Mouse (Mus musculus): Measurements from ENCODE around the gene Ptprn2.

Gene Ptprn2

GRCm38 (mm10) chr12:117230282-117230681, 744.8 kb downstream of the Ptprn2 start:
- Histone ChIP-seq H3K36me3 (ENCODE audit: control insufficient read depth, insufficient read depth, low read length, poor library complexity, severe bottlenecking) (no peaks in the 10 kb centered on the region), H3K27me3 (ENCODE audit: control insufficient read depth, insufficient read depth, low read length, poor library complexity, severe bottlenecking) (no peaks in the 10 kb centered on the region)
- no peak for DNase-seq (ENCODE audit: low read depth, low spot score)

GRCm38 (mm10) chr12:117231850-117232249, 746.3 kb downstream of the Ptprn2 start:
- no peak for DNase-seq (ENCODE audit: low read depth, low spot score)
- no peaks in the 10 kb centered on the region for H3K27me3 ChIP-seq (ENCODE audit: control insufficient read depth, insufficient read depth, low read length, poor library complexity, severe bottlenecking)

GRCm38 (mm10) chr12:117235114-117235513, 749.6 kb downstream of the Ptprn2 start:
- DNase-seq (ENCODE audit: low read depth, low spot score), result no peak
- H3K36me3 ChIP-seq (ENCODE audit: control insufficient read depth, insufficient read depth, low read length, poor library complexity, severe bottlenecking), result no peaks in the 10 kb centered on the region
- no peaks in the 10 kb centered on the region for H3K27me3 ChIP-seq (ENCODE audit: control insufficient read depth, insufficient read depth, low read length, poor library complexity, severe bottlenecking)

More at GRCm38 (mm10) chr12:117231850-117232249, 746.3 kb downstream of the Ptprn2 start:
- H3K36me3 ChIP-seq (ENCODE audit: control insufficient read depth, insufficient read depth, low read length, poor library complexity, severe bottlenecking), result no peaks in the 10 kb centered on the region

- Histone ChIP-seq H3K36me3 (ENCODE audit: control insufficient read depth, insufficient read depth, low read length, poor library complexity, severe bottlenecking) (no peaks in the 10 kb centered on the region), H3K27me3 (ENCODE audit: control insufficient read depth, insufficient read depth, low read length, poor library complexity, severe bottlenecking) (no peaks in the 10 kb centered on the region)
- no peak for DNase-seq (ENCODE audit: low read depth, low spot score)
Measured at GRCm38 (mm10) chr12:117236020-117236734, 750.7 kb downstream of the Ptprn2 start.

GRCm38 (mm10) chr12:117236981-117237380, 751.5 kb downstream of the Ptprn2 start:
- DNase-seq (ENCODE audit: low read depth, low spot score), result no peak
- Histone ChIP-seq H3K27me3 (ENCODE audit: control insufficient read depth, insufficient read depth, low read length, poor library complexity, severe bottlenecking) (no peaks in the 10 kb centered on the region), H3K36me3 (ENCODE audit: control insufficient read depth, insufficient read depth, low read length, poor library complexity, severe bottlenecking) (no peaks in the 10 kb centered on the region)

GRCm38 (mm10) chr12:117239927-117240715, 754.6 kb downstream of the Ptprn2 start:
- no peaks in the 10 kb centered on the region for H3K27me3 ChIP-seq (ENCODE audit: control insufficient read depth, insufficient read depth, low read length, poor library complexity, severe bottlenecking)
- DNase-seq (ENCODE audit: low read depth, low spot score), result no peak
- H3K36me3 ChIP-seq (ENCODE audit: control insufficient read depth, insufficient read depth, low read length, poor library complexity, severe bottlenecking), result no peaks in the 10 kb centered on the region

DNA sequence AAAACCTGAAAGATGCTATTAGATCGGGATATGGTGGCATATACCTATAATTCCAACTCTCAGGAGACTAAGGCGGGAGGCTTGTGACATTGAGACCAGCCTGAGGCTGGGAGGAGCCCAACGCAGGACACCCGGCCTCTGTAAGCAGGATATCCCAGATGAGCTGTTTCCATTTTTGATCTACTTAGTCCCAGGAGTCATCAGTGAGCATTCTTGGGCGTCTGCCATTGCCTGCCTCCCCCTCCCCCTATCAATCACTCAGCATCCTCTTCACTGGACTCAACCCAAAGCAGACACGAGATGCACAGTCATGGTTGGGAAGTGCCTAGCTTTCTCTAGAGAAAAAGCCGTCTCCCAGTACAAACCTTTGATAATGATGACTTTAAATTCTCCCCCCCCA, 756.7 kb downstream of the Ptprn2 start:
- no peaks in the 10 kb centered on the region for H3K36me3 ChIP-seq (ENCODE audit: control insufficient read depth, insufficient read depth, low read length, poor library complexity, severe bottlenecking)
- H3K27me3 ChIP-seq (ENCODE audit: control insufficient read depth, insufficient read depth, low read length, poor library complexity, severe bottlenecking), result no peaks in the 10 kb centered on the region
- DNase-seq (ENCODE audit: low read depth, low spot score), result no peak

- Histone ChIP-seq H3K27me3 (ENCODE audit: control insufficient read depth, insufficient read depth, low read length, poor library complexity, severe bottlenecking) (no peaks in the 10 kb centered on the region; the same call in 1 of the 2 replicates), H3K36me3 (ENCODE audit: control insufficient read depth, insufficient read depth, low read length, poor library complexity, severe bottlenecking) (no peaks in the 10 kb centered on the region)
- no peak for DNase-seq (ENCODE audit: low read depth, low spot score)
Measured at GRCm38 (mm10) chr12:117245885-117246478, 760.5 kb downstream of the Ptprn2 start.

DNA sequence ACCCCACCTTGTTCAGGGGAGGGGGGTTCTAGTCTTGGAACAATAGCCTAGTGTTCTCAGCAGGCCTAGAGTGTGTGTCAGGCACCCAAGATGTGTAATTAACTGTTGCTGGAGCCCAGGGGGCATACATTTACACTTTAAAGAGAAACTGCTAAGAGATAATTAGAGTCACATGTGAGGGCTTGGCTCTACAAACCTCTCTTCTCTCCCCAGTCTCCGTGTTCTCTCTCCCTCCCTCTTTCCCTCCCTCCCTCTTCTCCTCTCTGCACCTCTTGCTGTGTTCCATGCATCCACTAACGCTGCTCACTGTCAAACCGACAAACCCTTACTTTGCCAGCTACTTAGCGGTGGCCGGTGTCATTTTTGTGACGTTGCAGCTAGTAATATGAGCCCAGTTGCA, 764.9 kb downstream of the Ptprn2 start:
- no peaks in the 10 kb centered on the region for H3K36me3 ChIP-seq (ENCODE audit: control insufficient read depth, insufficient read depth, low read length, poor library complexity, severe bottlenecking)
- no peak for DNase-seq (ENCODE audit: low read depth, low spot score)

GRCm38 (mm10) chr12:117251663-117252425, 766.3 kb downstream of the Ptprn2 start:
- no peak for DNase-seq (ENCODE audit: low read depth, low spot score)
- Histone ChIP-seq H3K36me3 (ENCODE audit: control insufficient read depth, insufficient read depth, low read length, poor library complexity, severe bottlenecking) (no peaks in the 10 kb centered on the region), H3K27me3 (ENCODE audit: control insufficient read depth, insufficient read depth, low read length, poor library complexity, severe bottlenecking) (no peaks in the 10 kb centered on the region; the same call in 1 of the 2 replicates)

More for the DNA sequence above, 764.9 kb downstream of the Ptprn2 start:
- no peaks in the 10 kb centered on the region; the same call in 1 of the 2 replicates for H3K27me3 ChIP-seq (ENCODE audit: control insufficient read depth, insufficient read depth, low read length, poor library complexity, severe bottlenecking)

GRCm38 (mm10) chr12:117252426-117252779, 766.9 kb downstream of the Ptprn2 start:
- no peaks in the 10 kb centered on the region; the same call in 1 of the 2 replicates for H3K27me3 ChIP-seq (ENCODE audit: control insufficient read depth, insufficient read depth, low read length, poor library complexity, severe bottlenecking)
- DNase-seq (ENCODE audit: low read depth, low spot score), result no peak
- H3K36me3 ChIP-seq (ENCODE audit: control insufficient read depth, insufficient read depth, low read length, poor library complexity, severe bottlenecking), result no peaks in the 10 kb centered on the region

GRCm38 (mm10) chr12:117254356-117254755, 768.8 kb downstream of the Ptprn2 start:
- no peaks in the 10 kb centered on the region for H3K36me3 ChIP-seq (ENCODE audit: control insufficient read depth, insufficient read depth, low read length, poor library complexity, severe bottlenecking)
- DNase-seq (ENCODE audit: low read depth, low spot score), result no peak
- no peaks in the 10 kb centered on the region for H3K27me3 ChIP-seq (ENCODE audit: control insufficient read depth, insufficient read depth, low read length, poor library complexity, severe bottlenecking)

GRCm38 (mm10) chr12:117255325-117255724, 769.8 kb downstream of the Ptprn2 start:
- DNase-seq (ENCODE audit: low read depth, low spot score), result no peak
- Histone ChIP-seq H3K27me3 (ENCODE audit: control insufficient read depth, insufficient read depth, low read length, poor library complexity, severe bottlenecking) (no peaks in the 10 kb centered on the region), H3K36me3 (ENCODE audit: control insufficient read depth, insufficient read depth, low read length, poor library complexity, severe bottlenecking) (no peaks in the 10 kb centered on the region)

DNA sequence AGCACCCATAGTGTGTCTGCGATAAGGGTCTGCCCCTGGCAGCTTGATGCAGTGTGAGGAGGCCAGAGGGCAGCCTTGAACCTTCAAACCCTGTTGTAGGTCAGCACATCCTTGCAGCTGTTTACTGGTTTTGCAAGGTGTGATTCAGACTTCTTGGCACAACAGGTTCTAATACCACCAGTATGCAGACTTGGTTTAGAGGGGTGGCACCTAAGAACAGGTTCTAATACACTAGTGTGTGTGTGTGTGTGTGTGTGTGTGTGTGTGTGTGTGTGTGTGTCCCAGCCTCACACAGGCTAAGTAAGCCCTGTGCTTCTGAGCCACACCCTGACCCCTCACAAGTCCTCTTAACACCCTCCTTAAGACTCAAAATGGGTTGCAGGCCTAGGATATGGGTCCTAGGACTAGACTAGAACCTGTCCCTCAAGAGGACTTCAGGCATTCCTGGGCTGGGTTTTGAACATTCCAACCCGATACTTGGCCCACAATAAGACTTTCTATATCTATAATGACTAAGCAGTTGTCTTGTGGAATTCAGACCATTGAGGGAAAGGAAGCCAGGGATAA, 770.3 kb downstream of the Ptprn2 start:
- Histone ChIP-seq H3K36me3 (ENCODE audit: control insufficient read depth, insufficient read depth, low read length, poor library complexity, severe bottlenecking) (no peaks in the 10 kb centered on the region), H3K27me3 (ENCODE audit: control insufficient read depth, insufficient read depth, low read length, poor library complexity, severe bottlenecking) (no peaks in the 10 kb centered on the region)
- DNase-seq (ENCODE audit: low read depth, low spot score), result no peak

All from splenic B cell, adult 2 months (primary cell).